Mouse (Mus musculus) left cerebral cortex, postnatal 14 days (tissue): ENCODE data around the gene 3110021N24Rik. TPM values are rescaled to one million over a fixed set of nuclear protein-coding genes. Genes with fewer than 3 reads are reported as not detected.

Experiments
- DNase-seq, 2 experiments: peaks; one replicate each; pipeline ENCODE4 v3.0.0; 2021 to 2022; ENCODE audit warnings: low spot score in 2 of 2, mixed read lengths in 1 of 2
- intact Hi-C: fragments of 180-260 bp; cut with DNase I; formaldehyde crosslinking; loops from one replicate; pipeline ENCODE4 v1.15.1; 2025
- total RNA-seq, 2 experiments: library from RNA; stranded (reverse); gene quantifications; 2 replicates each; pipeline ENCODE4 v1.2.3; 2021

Gene 3110021N24Rik
- total RNA-seq, 2 experiments from 2014 or later: 0.94 to 1.5 TPM

- intact Hi-C loops: no loop called here
- no peak for DNase-seq
Measured at GRCm38 (mm10) chr4:108790507-108790906, 71.1 kb downstream of the 3110021N24Rik start.

DNA sequence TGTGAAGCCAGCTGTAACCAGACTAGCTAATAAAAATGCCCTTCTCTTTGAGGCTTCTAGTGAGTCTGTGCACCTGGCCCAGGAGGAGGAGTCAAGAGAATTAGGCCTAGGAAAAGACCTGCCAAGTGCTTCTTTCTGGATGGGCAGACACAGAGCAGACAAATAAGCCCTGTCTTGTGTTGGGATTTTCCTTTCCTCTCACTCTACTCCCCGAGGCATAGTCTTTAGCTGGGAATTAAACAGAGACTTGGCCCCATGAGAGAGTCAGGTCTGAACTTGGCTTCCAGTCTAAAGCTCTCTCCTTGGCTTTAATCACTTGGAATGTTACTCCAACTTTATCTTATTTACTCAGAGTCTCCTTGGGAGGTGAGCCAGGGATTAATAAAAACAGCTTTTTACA lies 74.5 kb downstream of the 3110021N24Rik start:
- intact Hi-C loops: no loop called here
- no peak for DNase-seq

DNA sequence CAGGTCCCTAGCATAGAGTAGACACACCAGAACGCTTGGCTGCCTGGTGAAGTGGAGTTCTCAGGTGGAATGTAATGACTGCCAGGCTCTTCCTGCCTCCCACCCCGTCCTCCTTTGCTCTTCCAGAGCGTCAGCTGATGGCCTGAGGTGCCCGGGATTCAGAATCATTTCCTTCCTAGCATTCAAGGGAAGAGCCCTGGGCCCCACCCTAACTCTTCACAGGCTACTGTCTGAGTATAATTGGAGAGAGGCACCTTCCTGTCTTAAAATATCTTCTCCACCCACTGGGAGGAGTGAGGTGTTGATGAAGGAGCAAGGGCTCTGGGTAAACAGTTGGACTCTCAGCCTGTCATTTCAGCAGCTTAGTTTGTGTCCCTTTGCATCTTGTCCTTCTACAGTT lies 77.3 kb downstream of the 3110021N24Rik start:
- no peak for DNase-seq
- intact Hi-C loops: no loop called here

DNA sequence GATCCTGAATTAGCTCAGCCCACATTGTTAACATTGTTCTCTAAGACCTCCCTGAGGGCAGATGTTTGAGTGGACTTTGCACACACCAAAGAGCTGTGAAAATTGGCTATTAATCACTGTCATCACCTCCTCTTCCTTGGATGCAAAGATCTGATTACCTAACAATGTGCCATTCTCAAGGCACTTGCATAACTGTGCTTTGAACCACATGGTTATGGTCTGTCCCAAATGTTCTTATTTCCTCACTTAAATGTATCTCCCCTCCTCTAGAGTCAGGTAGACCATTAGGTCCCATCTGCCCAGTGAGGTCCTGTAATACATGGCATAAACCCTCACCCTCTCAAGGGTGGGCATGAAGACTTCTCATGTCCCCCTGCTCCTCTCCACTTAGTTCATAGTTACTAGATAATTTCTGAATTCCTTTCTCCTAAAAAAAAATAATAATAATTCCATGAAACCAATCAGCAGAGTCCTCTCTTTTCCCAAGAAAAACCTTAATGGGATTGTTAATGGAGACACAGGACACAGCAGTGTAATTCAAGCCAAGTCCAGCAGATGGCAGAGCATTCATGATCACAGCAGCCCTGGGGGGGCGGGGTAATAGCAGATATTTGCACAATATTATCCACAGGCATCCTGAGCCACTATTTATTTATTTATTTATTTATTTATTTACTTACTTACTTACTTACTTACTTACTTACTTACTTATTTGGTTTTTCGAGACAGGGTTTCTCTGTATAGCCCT lies 78.8 kb downstream of the 3110021N24Rik start:
- DNase-seq: peak; percentile 75 to 76
- intact Hi-C loops: no loop called here

- intact Hi-C loops: loop anchor here (10.0 kb wide), 1 partner anchor 171 kb away; no protein-coding TSS in a partner anchor
- no peak for DNase-seq
Measured at GRCm38 (mm10) chr4:108803535-108803934, 84.1 kb downstream of the 3110021N24Rik start.

- intact Hi-C loops: no loop called here
- DNase-seq: no peak
Measured at GRCm38 (mm10) chr4:108811142-108811541, 91.7 kb downstream of the 3110021N24Rik start.

- intact Hi-C loops: no loop called here
Measured at GRCm38 (mm10) chr4:108811550-108811949, 92.1 kb downstream of the 3110021N24Rik start.

GRCm38 (mm10) chr4:108825677-108826076 lies 106.2 kb downstream of the 3110021N24Rik start:
- intact Hi-C loops: no loop called here

More at GRCm38 (mm10) chr4:108811550-108811949, 92.1 kb downstream of the 3110021N24Rik start:
- no peak for DNase-seq

GRCm38 (mm10) chr4:108826096-108826495 lies 106.6 kb downstream of the 3110021N24Rik start:
- intact Hi-C loops: no loop called here
- no peak for DNase-seq

More at GRCm38 (mm10) chr4:108825677-108826076, 106.2 kb downstream of the 3110021N24Rik start:
- no peak for DNase-seq

DNA sequence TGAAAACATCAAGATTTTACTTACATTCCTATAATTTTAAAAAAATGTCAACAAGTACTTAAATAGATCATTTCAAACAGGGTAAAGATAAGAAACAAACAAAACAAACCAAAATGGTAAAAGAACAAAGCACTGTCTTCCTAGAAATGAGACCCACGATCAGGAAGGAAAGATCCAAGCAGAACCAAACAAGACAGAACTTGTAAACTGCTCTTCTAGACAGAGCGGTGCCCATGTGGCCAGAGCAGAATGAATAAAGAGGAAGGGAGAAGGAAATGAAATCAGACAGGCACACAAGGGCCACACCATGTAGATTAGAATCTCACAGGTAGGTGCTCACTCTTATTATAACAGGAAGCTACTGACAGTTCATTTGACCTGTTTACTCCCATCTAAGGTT lies 107.2 kb downstream of the 3110021N24Rik start:
- DNase-seq: no peak
- intact Hi-C loops: no loop called here

DNA sequence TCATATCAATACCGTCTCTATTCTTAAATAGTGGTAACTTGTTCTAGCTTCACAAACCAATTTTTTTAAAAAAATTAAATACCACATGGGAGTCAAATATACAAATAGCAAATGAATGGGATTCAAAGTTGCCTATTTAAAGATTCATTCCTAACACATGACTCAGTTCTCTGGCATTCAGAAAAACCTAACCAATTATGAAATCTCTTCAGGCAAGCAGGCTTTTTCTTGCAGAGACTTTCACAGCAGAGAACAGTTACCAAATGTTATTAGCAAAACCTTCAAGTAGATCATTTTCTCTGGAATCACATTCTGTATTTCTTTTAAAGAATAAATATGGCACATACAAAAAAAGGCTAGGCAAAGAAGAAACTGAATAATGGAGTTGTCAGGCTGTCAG lies 111.2 kb downstream of the 3110021N24Rik start:
- peak in 1 of 2 experiments; percentile 21 for DNase-seq
- intact Hi-C loops: no loop called here

Other genes starting within 250 kb of the 3110021N24Rik start
- 10 to 100 TPM; 37.4 to 38.2 TPM for gene Prpf38a, start 140.3 kb upstream of the 3110021N24Rik start, total RNA-seq
- under 1 TPM in 1 of 2 experiments, not detected in 1; 0.25 TPM for gene Orc1, start 140.2 kb upstream of the 3110021N24Rik start, total RNA-seq
- gene Cc2d1b, start 99.7 kb upstream of the 3110021N24Rik start, total RNA-seq: 10 to 100 TPM; 28.3 to 34.5 TPM
- 10 to 100 TPM; 52.2 to 55.6 TPM for gene Zfyve9, start 61.1 kb downstream of the 3110021N24Rik start, total RNA-seq
- 10 to 100 TPM; 92.3 to 98.6 TPM for gene Btf3l4, start 114.0 kb downstream of the 3110021N24Rik start, total RNA-seq
- gene Txndc12, start 115.0 kb downstream of the 3110021N24Rik start, total RNA-seq: 10 to 100 TPM; 40.4 to 45.2 TPM
- 10 to 100 TPM; 15.5 to 16.6 TPM for gene Kti12, start 128.1 kb downstream of the 3110021N24Rik start, total RNA-seq
- under 1 TPM; 0.27 to 0.40 TPM for gene A730015C16Rik, start 129.0 kb downstream of the 3110021N24Rik start, total RNA-seq
- gene Rab3b, start 159.4 kb downstream of the 3110021N24Rik start, total RNA-seq: 100 to 1,000 TPM; 106 to 123 TPM